Mouse (Mus musculus): ENCODE results near the gene Slc16a5.

Slc16a5 gene

DNA sequence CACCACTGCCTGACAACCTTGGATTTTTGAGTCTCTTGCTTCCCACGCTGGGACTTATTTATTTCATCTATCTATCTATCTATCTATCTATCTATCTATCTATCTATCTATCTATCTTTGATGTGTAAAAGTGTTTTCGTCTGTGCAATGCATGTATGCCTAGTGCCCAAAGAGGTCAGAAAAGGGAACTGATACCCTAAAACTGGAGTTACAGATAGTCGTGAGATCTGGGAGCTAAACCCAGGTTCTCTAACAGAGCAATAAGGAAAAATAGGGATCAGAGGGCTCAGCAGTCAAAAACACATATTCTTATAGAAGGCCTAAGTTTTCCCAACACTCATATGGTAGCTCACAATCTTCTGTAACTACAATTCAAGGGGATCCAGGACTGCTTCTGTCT is 57.3 kb downstream of the Slc16a5 start:
- H3K36me3 ChIP-seq (ENCODE audit: insufficient read depth, low read length) = peaks cover 38% of the 10 kb centered on the region
- H3K27me3 ChIP-seq (ENCODE audit: insufficient read depth, low read length) = no peaks in the 10 kb centered on the region
- no peak overlapping the region for H3K4me3 ChIP-seq (replicated peaks; ENCODE audit: low read length)
- peaks cover 19% of the 10 kb centered on the region for H3K4me1 ChIP-seq (replicated peaks; ENCODE audit: low read depth, low read length)
- no peak for TF ChIP-seq NANOG (IDR thresholded peaks at IDR 0.05; ENCODE audit: borderline replicate concordance, low read length)
- no peak for TF ChIP-seq POU5F1 (IDR thresholded peaks at IDR 0.05; ENCODE audit: borderline replicate concordance, low read length)
- TF ChIP-seq CTCF (conservative IDR thresholded peaks at IDR 0.05; ENCODE audit: low read length) = no peak
- no peaks in the 10 kb centered on the region for H3K9me3 ChIP-seq (ENCODE audit: low read length)

DNA sequence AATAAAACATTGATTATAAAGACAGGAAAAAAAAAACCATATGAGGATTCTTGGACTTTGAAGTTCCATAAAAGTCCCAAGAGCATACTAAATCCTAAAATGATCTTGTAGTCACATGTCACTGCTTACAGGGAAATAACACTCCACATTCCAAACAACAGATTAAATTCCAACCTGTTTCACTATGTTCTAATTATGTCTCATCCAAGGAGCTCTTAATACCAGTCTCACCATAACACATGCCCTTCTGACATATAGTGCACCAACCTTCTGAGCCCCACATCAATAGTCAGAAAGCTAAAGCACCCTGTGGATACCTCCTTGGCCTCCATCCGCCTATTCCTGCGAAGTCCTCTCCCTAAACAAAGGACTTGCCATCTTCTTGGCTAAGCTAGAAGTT is 57.9 kb downstream of the Slc16a5 start:
- Histone ChIP-seq H3K4me3 (replicated peaks; ENCODE audit: low read length) (no peak overlapping the region), H3K4me1 (replicated peaks; ENCODE audit: low read depth, low read length) (peaks cover 16% of the 10 kb centered on the region), H3K9me3 (ENCODE audit: low read length) (no peaks in the 10 kb centered on the region), H3K36me3 (ENCODE audit: insufficient read depth, low read length) (peaks cover 44% of the 10 kb centered on the region), H3K27me3 (ENCODE audit: insufficient read depth, low read length) (no peaks in the 10 kb centered on the region)
- no peak for TF ChIP-seq CTCF (conservative IDR thresholded peaks at IDR 0.05; ENCODE audit: low read length)
- TF ChIP-seq NANOG (IDR thresholded peaks at IDR 0.05; ENCODE audit: borderline replicate concordance, low read length) = no peak
- no peak for TF ChIP-seq POU5F1 (IDR thresholded peaks at IDR 0.05; ENCODE audit: borderline replicate concordance, low read length)

DNA sequence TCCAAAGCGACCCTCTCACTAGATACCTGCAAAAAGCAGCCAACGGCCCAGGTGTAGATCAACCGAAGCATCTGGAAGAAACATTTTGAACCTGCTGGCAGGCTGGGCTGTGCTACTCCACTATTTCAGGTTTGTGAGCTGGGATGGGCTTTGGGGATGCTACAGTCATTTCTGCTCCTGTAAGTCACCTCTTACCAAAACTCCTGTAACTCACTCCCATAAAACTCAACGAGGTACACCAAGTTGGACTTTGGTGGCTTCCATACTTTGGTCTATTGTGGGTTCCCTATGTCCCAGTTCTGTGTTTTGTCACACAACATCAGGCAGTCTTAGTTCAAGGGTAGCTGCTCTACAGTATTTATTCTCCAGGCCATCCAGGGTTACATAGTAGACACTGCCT is 58.8 kb downstream of the Slc16a5 start:
- H3K36me3 ChIP-seq (ENCODE audit: insufficient read depth, low read length) = peaks cover 53% of the 10 kb centered on the region
- peaks cover 19% of the 10 kb centered on the region for H3K4me1 ChIP-seq (replicated peaks; ENCODE audit: low read depth, low read length)
- H3K27me3 ChIP-seq (ENCODE audit: insufficient read depth, low read length) = no peaks in the 10 kb centered on the region
- no peak for TF ChIP-seq POU5F1 (IDR thresholded peaks at IDR 0.05; ENCODE audit: borderline replicate concordance, low read length)
- no peak for TF ChIP-seq NANOG (IDR thresholded peaks at IDR 0.05; ENCODE audit: borderline replicate concordance, low read length)
- no peak for TF ChIP-seq CTCF (conservative IDR thresholded peaks at IDR 0.05; ENCODE audit: low read length)
- no peak overlapping the region for H3K4me3 ChIP-seq (replicated peaks; ENCODE audit: low read length)
- no peaks in the 10 kb centered on the region for H3K9me3 ChIP-seq (ENCODE audit: low read length)

DNA sequence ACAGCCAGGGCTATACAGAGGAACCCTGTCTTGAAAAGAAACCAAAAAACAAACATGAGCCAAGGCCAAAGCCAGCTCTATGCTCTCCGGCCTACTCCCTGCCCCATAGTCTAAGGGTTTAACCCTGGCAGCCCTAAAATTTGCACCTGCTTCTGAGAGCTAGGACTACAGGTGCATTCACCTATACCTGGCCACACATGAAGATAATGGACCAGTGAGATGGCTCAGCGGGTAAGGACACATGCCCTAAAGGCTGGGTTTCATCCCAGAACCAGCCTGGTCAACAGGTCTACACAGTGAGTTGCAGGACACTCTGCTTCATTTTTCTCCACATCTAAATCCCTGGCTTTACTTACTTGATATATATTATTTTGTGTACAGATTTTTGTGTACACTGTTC is 60.0 kb downstream of the Slc16a5 start:
- no peaks in the 10 kb centered on the region for H3K9me3 ChIP-seq (ENCODE audit: low read length)
- peaks cover 64% of the 10 kb centered on the region for H3K36me3 ChIP-seq (ENCODE audit: insufficient read depth, low read length)
- TF ChIP-seq CTCF (conservative IDR thresholded peaks at IDR 0.05; ENCODE audit: low read length) = no peak
- TF ChIP-seq NANOG (IDR thresholded peaks at IDR 0.05; ENCODE audit: borderline replicate concordance, low read length) = no peak
- no peak for TF ChIP-seq POU5F1 (IDR thresholded peaks at IDR 0.05; ENCODE audit: borderline replicate concordance, low read length)
- H3K4me3 ChIP-seq (replicated peaks; ENCODE audit: low read length) = no peak overlapping the region
- H3K4me1 ChIP-seq (replicated peaks; ENCODE audit: low read depth, low read length) = peaks cover 28% of the 10 kb centered on the region
- H3K27me3 ChIP-seq (ENCODE audit: insufficient read depth, low read length) = no peaks in the 10 kb centered on the region

DNA sequence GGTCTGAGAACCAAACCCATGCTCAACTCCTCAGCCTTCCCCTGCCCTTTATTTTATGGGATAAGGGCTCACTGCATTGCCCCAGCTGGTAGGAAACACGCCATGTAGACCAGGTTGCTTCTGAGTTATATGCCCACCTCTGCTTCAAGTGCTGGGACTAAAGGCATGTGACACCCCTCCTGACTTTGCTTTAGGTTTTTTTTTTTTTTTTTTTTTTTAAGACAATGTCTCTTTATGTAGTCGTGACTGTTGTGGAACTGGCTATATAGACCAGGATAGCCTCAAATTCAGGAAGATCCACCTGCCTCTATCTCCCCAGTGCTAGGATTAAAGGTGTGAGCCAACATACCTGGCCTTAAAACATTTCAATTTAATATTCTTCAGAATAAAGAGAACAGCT is 60.4 kb downstream of the Slc16a5 start:
- peaks cover 32% of the 10 kb centered on the region for H3K4me1 ChIP-seq (replicated peaks; ENCODE audit: low read depth, low read length)
- TF ChIP-seq CTCF (conservative IDR thresholded peaks at IDR 0.05; ENCODE audit: low read length) = no peak
- no peak for TF ChIP-seq POU5F1 (IDR thresholded peaks at IDR 0.05; ENCODE audit: borderline replicate concordance, low read length)
- no peak for TF ChIP-seq NANOG (IDR thresholded peaks at IDR 0.05; ENCODE audit: borderline replicate concordance, low read length)
- no peaks in the 10 kb centered on the region for H3K27me3 ChIP-seq (ENCODE audit: insufficient read depth, low read length)
- H3K36me3 ChIP-seq (ENCODE audit: insufficient read depth, low read length) = peaks cover 69% of the 10 kb centered on the region
- H3K4me3 ChIP-seq (replicated peaks; ENCODE audit: low read length) = no peak overlapping the region
- no peaks in the 10 kb centered on the region for H3K9me3 ChIP-seq (ENCODE audit: low read length)

Measured in E14TG2a.4 (cell line).